8 mouse cellular contexts compared by ENCODE assay signal in the genomic region with DNA sequence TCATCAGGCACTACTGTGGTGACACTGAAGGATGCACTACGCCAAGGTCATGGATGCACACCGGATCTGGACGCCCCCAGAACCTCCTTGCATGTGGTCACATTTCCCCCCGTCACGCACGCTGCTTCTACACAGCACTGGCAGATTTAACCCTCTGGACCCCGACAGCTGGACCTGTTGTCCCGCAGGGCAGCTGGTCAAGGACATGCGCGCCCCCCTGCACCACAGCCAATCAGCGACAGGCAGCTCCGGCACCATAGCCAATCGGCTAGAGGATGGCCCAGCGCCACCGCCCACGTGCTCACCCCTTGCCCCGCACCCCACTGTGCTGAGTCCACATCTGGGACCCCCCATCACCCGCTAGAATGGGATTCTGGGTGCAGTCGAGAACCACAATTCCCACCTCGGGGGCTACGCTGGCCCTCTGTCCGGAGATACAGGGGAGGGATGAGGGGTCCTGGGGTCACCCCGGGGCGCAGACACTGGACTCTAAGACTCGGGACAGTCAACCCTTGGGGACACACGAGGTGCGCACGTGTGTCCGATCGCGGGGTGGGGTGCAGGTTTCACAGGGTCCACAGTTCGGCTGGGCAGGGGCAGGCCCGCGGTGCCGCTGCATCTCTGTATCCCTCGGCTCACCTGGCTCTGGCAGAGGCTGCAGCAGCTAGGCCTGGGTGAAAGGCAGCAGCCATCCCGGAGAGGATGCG. TPM values are rescaled to one million over a fixed set of nuclear protein-coding genes. Genes with fewer than 3 reads are reported as not detected.
DNase-seq lines count a peak whose midpoint lies in the region; ATAC-seq and TF ChIP-seq lines count a peak whose summit lies in the region.

No protein-coding gene starts in this region.

- peak; percentile 98 for ATAC-seq in forebrain, embryonic 12.5 days (ENCODE audit: low FRiP score)
- ATAC-seq in heart, postnatal 0 days (ENCODE audit: insufficient read depth, low read depth), result peak; percentile 94
- peak; percentile 87 for ATAC-seq in liver, embryonic 16.5 days (ENCODE audit: low read depth)
- ATAC-seq in neural tube, embryonic 13.5 days (ENCODE audit: low read depth), result peak; percentile 97

- WGBS in forebrain, embryonic 12.5 days, result under 1% methylated on average over 38 of the region's 38 CpGs
- under 1% methylated on average over 38 of the region's 38 CpGs for WGBS in heart, postnatal 0 days
- under 1% methylated on average over 38 of the region's 38 CpGs for WGBS in liver, embryonic 16.5 days (ENCODE audit: insufficient replicate concordance)
- under 1% methylated on average over 38 of the region's 38 CpGs for WGBS in neural tube, embryonic 13.5 days

- 0 out of 2 replicates have a peak, but pooled peaks have one; percentile 35 for TF ChIP-seq EP300 in heart, postnatal 0 days (IDR thresholded peaks at IDR 0.05; ENCODE audit: low read depth)

- H3K27me3 ChIP-seq in E14TG2a.4 (ENCODE audit: insufficient read depth, low read length), result no peaks in the 10 kb centered on the region
- H3K27me3 ChIP-seq in forebrain, embryonic 12.5 days, result no peaks in the 10 kb centered on the region
- H3K27me3 ChIP-seq in heart, postnatal 0 days (ENCODE audit: control insufficient read depth, insufficient read depth, low read length), result no peaks in the 10 kb centered on the region
- H3K27me3 ChIP-seq in liver, embryonic 16.5 days (ENCODE audit: control insufficient read depth, insufficient read depth, low read depth, low read length), result no peaks in the 10 kb centered on the region
- H3K27me3 ChIP-seq in neural tube, embryonic 13.5 days, result no peaks in the 10 kb centered on the region

- peak overlapping the region; percentile 99 for H3K4me3 ChIP-seq in E14TG2a.4 (replicated peaks; ENCODE audit: low read length)
- H3K4me3 ChIP-seq in forebrain, embryonic 12.5 days (replicated peaks), result peak overlapping the region; percentile 86
- peak overlapping the region; percentile 98 for H3K4me3 ChIP-seq in heart, postnatal 0 days (ENCODE audit: low read depth, low read length)
- H3K4me3 ChIP-seq in liver, embryonic 16.5 days (ENCODE audit: low read depth, low read length), result peak overlapping the region; percentile 85
- peak overlapping the region; percentile 97 for H3K4me3 ChIP-seq in neural tube, embryonic 13.5 days

- H3K4me1 ChIP-seq in E14TG2a.4 (replicated peaks; ENCODE audit: low read depth, low read length), result peaks cover 34% of the 10 kb centered on the region
- H3K4me1 ChIP-seq in forebrain, embryonic 12.5 days, result peaks cover 22% of the 10 kb centered on the region
- peaks cover 17% of the 10 kb centered on the region for H3K4me1 ChIP-seq in heart, postnatal 0 days (ENCODE audit: control insufficient read depth, insufficient read depth)
- peaks cover 11% of the 10 kb centered on the region for H3K4me1 ChIP-seq in liver, embryonic 16.5 days (ENCODE audit: control insufficient read depth, low read depth, low read length)
- H3K4me1 ChIP-seq in neural tube, embryonic 13.5 days (replicated peaks), result peaks cover 30% of the 10 kb centered on the region

- DNase-seq in c-Kit-positive CD71-positive TER-119-positive erythroid progenitor cells, embryonic 14.5 days (ENCODE audit: low spot score), result peak; percentile 38
- DNase-seq in heart, postnatal 0 days (ENCODE audit: low spot score), result peak; percentile 85
- DNase-seq in kidney, postnatal 4 days, result peak; percentile 88 to 93
- DNase-seq in telencephalon, adult 2 months (ENCODE audit: low read depth, low spot score), result peak; percentile 49

- peak overlapping the region; percentile 81 for H3K27ac ChIP-seq in forebrain, embryonic 12.5 days
- peak overlapping the region; percentile 94 for H3K27ac ChIP-seq in heart, postnatal 0 days (ENCODE audit: low read depth)
- peak overlapping the region; percentile 77 for H3K27ac ChIP-seq in liver, embryonic 16.5 days (ENCODE audit: low read length)
- peak overlapping the region; percentile 87 for H3K27ac ChIP-seq in neural tube, embryonic 13.5 days (replicated peaks)

- peak overlapping the region; percentile 76 for H3K4me2 ChIP-seq in forebrain, embryonic 12.5 days
- peak overlapping the region; percentile 97 for H3K4me2 ChIP-seq in heart, postnatal 0 days (ENCODE audit: low read depth, low read length)
- peak overlapping the region; percentile 93 for H3K4me2 ChIP-seq in liver, embryonic 16.5 days (ENCODE audit: low read depth, low read length)
- H3K4me2 ChIP-seq in neural tube, embryonic 13.5 days, result peak overlapping the region; percentile 70

- peaks cover 4% of the 10 kb centered on the region; the same call in 1 of the 2 replicates for H3K9me3 ChIP-seq in E14TG2a.4 (ENCODE audit: low read length)
- no peaks in the 10 kb centered on the region for H3K9me3 ChIP-seq in forebrain, embryonic 12.5 days
- no peaks in the 10 kb centered on the region for H3K9me3 ChIP-seq in heart, postnatal 0 days (replicated peaks; ENCODE audit: control insufficient read depth, low read length)
- H3K9me3 ChIP-seq in liver, embryonic 16.5 days (replicated peaks; ENCODE audit: control insufficient read depth, low read length), result no peaks in the 10 kb centered on the region
- H3K9me3 ChIP-seq in neural tube, embryonic 13.5 days, result no peaks in the 10 kb centered on the region

- peaks cover 18% of the 10 kb centered on the region for H3K36me3 ChIP-seq in E14TG2a.4 (ENCODE audit: insufficient read depth, low read length)
- H3K36me3 ChIP-seq in forebrain, embryonic 12.5 days (replicated peaks), result no peaks in the 10 kb centered on the region
- H3K36me3 ChIP-seq in heart, postnatal 0 days (replicated peaks; ENCODE audit: control insufficient read depth, insufficient read depth, low read length), result no peaks in the 10 kb centered on the region
- H3K36me3 ChIP-seq in liver, embryonic 16.5 days (ENCODE audit: control insufficient read depth, insufficient read depth), result no peaks in the 10 kb centered on the region
- no peaks in the 10 kb centered on the region for H3K36me3 ChIP-seq in neural tube, embryonic 13.5 days

- TF ChIP-seq CTCF in E14TG2a.4 (conservative IDR thresholded peaks at IDR 0.05; ENCODE audit: low read length), result no peak
- no peak for TF ChIP-seq CTCF in heart, postnatal 0 days (IDR thresholded peaks at IDR 0.05; ENCODE audit: low read depth)

- peak overlapping the region; percentile 78 for H3K9ac ChIP-seq in forebrain, embryonic 12.5 days
- H3K9ac ChIP-seq in heart, postnatal 0 days (replicated peaks; ENCODE audit: low read depth, low read length), result peak overlapping the region; percentile 80
- peak overlapping the region; percentile 85 for H3K9ac ChIP-seq in liver, embryonic 16.5 days (ENCODE audit: low read depth, low read length)
- peak overlapping the region; percentile 85 for H3K9ac ChIP-seq in neural tube, embryonic 13.5 days

RNA-seq across cellular contexts. Expression of gene Got2, which starts 0.6 kb away (rescaled TPM):
- 167 and 176 TPM in 2 replicates for polyA plus RNA-seq in forebrain, embryonic 12.5 days (2016; fragmentation: Nextera tagmentation; extraction: Ambion mirVana)
- 624 and 648 TPM in 2 replicates for total RNA-seq in heart, postnatal 0 days (2014; rRNA removed; ENCODE audit: low replicate concordance)
- polyA plus RNA-seq in heart, postnatal 0 days (2015; fragmentation: Nextera tagmentation; extraction: Ambion mirVana), result 605 and 617 TPM in 2 replicates
- 254 and 279 TPM in 2 replicates for polyA plus RNA-seq in liver, embryonic 16.5 days (2015; fragmentation: Nextera tagmentation; extraction: Ambion mirVana)
- 196 and 201 TPM in 2 replicates for polyA plus RNA-seq in neural tube, embryonic 13.5 days (2015; fragmentation: Nextera tagmentation; extraction: Ambion mirVana)

RNA-seq across cellular contexts. Expression of gene Slc38a7, which starts 34.4 kb away (rescaled TPM):
- polyA plus RNA-seq in forebrain, embryonic 12.5 days (2016; fragmentation: Nextera tagmentation; extraction: Ambion mirVana), result 19.4 and 21.3 TPM in 2 replicates
- total RNA-seq in heart, postnatal 0 days (2014; rRNA removed; ENCODE audit: low replicate concordance), result 8.7 and 12.5 TPM in 2 replicates
- polyA plus RNA-seq in heart, postnatal 0 days (2015; fragmentation: Nextera tagmentation; extraction: Ambion mirVana), result 7.2 and 7.8 TPM in 2 replicates
- 7.8 and 9.8 TPM in 2 replicates for polyA plus RNA-seq in liver, embryonic 16.5 days (2015; fragmentation: Nextera tagmentation; extraction: Ambion mirVana)
- 22.0 and 22.5 TPM in 2 replicates for polyA plus RNA-seq in neural tube, embryonic 13.5 days (2015; fragmentation: Nextera tagmentation; extraction: Ambion mirVana)

Comparison
In these comparisons a context has a peak if more than half of its experiments do, and no peak if none do; other contexts are left out.
1. Peak in every context shown above with its lines: DNase-seq, ATAC-seq, H3K4me3 ChIP-seq and H3K27ac ChIP-seq.
2. DNase-seq: peak in every context shown above with its lines; median percentile 90 in kidney, postnatal 4 days; 85 in heart, postnatal 0 days; 49 in telencephalon, adult 2 months; 38 in c-Kit-positive CD71-positive TER-119-positive erythroid progenitor cells, embryonic 14.5 days.